Mouse (Mus musculus): ENCODE results near the gene Sars2.

GRCm38 (mm10) chr7:28735701-28736100, 6.1 kb upstream of the Sars2 start:
- no peak for TF ChIP-seq CTCF (IDR thresholded peaks at IDR 0.05; ENCODE audit: insufficient read depth, low read length)
- no peak for TF ChIP-seq POLR2A (IDR thresholded peaks at IDR 0.05; ENCODE audit: borderline replicate concordance, extremely low read depth, low read depth, low read length)
